Mouse (Mus musculus) stomach, postnatal 0 days (tissue): ENCODE data around the gene Pogk.

Experiments used
- CTCF ChIP-seq: IDR thresholded peaks from 2 replicates; pipeline ENCODE4 v1.5.1; 2016; ENCODE audit warnings: antibody characterized with exemption, low read depth, mild to moderate bottlenecking, moderate library complexity
- EP300 ChIP-seq: optimal IDR thresholded peaks from 2 replicates; pipeline ENCODE3; 2016; ENCODE audit warnings: antibody characterized with exemption

- no peak for TF ChIP-seq EP300
- TF ChIP-seq CTCF = no peak
These were observed 62.8 kb downstream of the Pogk start for GRCm38 (mm10) chr1:166346906-166347305.
